Mouse (Mus musculus): ENCODE results near the gene Dab2. TPM values are rescaled to one million over a fixed set of nuclear protein-coding genes. Genes with fewer than 3 reads are reported as not detected.

Dab2 gene
- polyA plus RNA-seq, 1 experiment, result 9.4 TPM

GRCm38 (mm10) chr15:6454461-6454860, 154.9 kb downstream of the Dab2 start:
- Histone ChIP-seq H3K4me1 (replicated peaks; ENCODE audit: control insufficient read depth, insufficient read depth, low read length) (no peaks in the 10 kb centered on the region), H3K27ac (ENCODE audit: control insufficient read depth, insufficient read depth, low read length) (no peak overlapping the region), H3K36me3 (ENCODE audit: control insufficient read depth, insufficient read depth, low read length) (no peaks in the 10 kb centered on the region), H3K4me3 (ENCODE audit: control insufficient read depth, insufficient read depth, low read length) (no peak overlapping the region), H3K27me3 (ENCODE audit: control insufficient read depth, insufficient read depth, low read length) (no peaks in the 10 kb centered on the region)
- TF ChIP-seq CTCF (IDR thresholded peaks at IDR 0.05; ENCODE audit: borderline replicate concordance, control insufficient read depth, extremely low read depth, insufficient read depth, low read length, poor library complexity) (no peak), POLR2A (IDR thresholded peaks at IDR 0.05; ENCODE audit: control insufficient read depth, extremely low read depth, insufficient read depth, low read length, poor library complexity) (no peak)
- WGBS, result 89% methylated on average over 2 of the region's 2 CpGs
- no peak for DNase-seq

GRCm38 (mm10) chr15:6461381-6461780, 161.8 kb downstream of the Dab2 start:
- WGBS, result 95% methylated on average over 8 of the region's 8 CpGs
- TF ChIP-seq CTCF (IDR thresholded peaks at IDR 0.05; ENCODE audit: borderline replicate concordance, control insufficient read depth, extremely low read depth, insufficient read depth, low read length, poor library complexity) (no peak), POLR2A (IDR thresholded peaks at IDR 0.05; ENCODE audit: control insufficient read depth, extremely low read depth, insufficient read depth, low read length, poor library complexity) (no peak)
- Histone ChIP-seq H3K4me1 (replicated peaks; ENCODE audit: control insufficient read depth, insufficient read depth, low read length) (no peaks in the 10 kb centered on the region), H3K27ac (ENCODE audit: control insufficient read depth, insufficient read depth, low read length) (no peak overlapping the region), H3K4me3 (ENCODE audit: control insufficient read depth, insufficient read depth, low read length) (no peak overlapping the region), H3K27me3 (ENCODE audit: control insufficient read depth, insufficient read depth, low read length) (no peaks in the 10 kb centered on the region), H3K36me3 (ENCODE audit: control insufficient read depth, insufficient read depth, low read length) (no peaks in the 10 kb centered on the region)
- no peak for DNase-seq

GRCm38 (mm10) chr15:6463361-6463923, 163.9 kb downstream of the Dab2 start:
- no peaks in the 10 kb centered on the region for H3K4me1 ChIP-seq (replicated peaks; ENCODE audit: control insufficient read depth, insufficient read depth, low read length)
- DNase-seq, result no peak
- no peak overlapping the region for H3K27ac ChIP-seq (ENCODE audit: control insufficient read depth, insufficient read depth, low read length)
- TF ChIP-seq CTCF (IDR thresholded peaks at IDR 0.05; ENCODE audit: borderline replicate concordance, control insufficient read depth, extremely low read depth, insufficient read depth, low read length, poor library complexity) (no peak), POLR2A (IDR thresholded peaks at IDR 0.05; ENCODE audit: control insufficient read depth, extremely low read depth, insufficient read depth, low read length, poor library complexity) (no peak)
- H3K36me3 ChIP-seq (ENCODE audit: control insufficient read depth, insufficient read depth, low read length), result no peaks in the 10 kb centered on the region
- 92% methylated on average over 3 of the region's 3 CpGs for WGBS
- no peak overlapping the region for H3K4me3 ChIP-seq (ENCODE audit: control insufficient read depth, insufficient read depth, low read length)
- H3K27me3 ChIP-seq (ENCODE audit: control insufficient read depth, insufficient read depth, low read length), result no peaks in the 10 kb centered on the region

- Histone ChIP-seq H3K36me3 (ENCODE audit: control insufficient read depth, insufficient read depth, low read length) (no peaks in the 10 kb centered on the region), H3K27me3 (ENCODE audit: control insufficient read depth, insufficient read depth, low read length) (no peaks in the 10 kb centered on the region), H3K4me3 (ENCODE audit: control insufficient read depth, insufficient read depth, low read length) (no peak overlapping the region), H3K27ac (ENCODE audit: control insufficient read depth, insufficient read depth, low read length) (no peak overlapping the region), H3K4me1 (replicated peaks; ENCODE audit: control insufficient read depth, insufficient read depth, low read length) (no peaks in the 10 kb centered on the region)
- TF ChIP-seq CTCF (IDR thresholded peaks at IDR 0.05; ENCODE audit: borderline replicate concordance, control insufficient read depth, extremely low read depth, insufficient read depth, low read length, poor library complexity) (no peak), POLR2A (IDR thresholded peaks at IDR 0.05; ENCODE audit: control insufficient read depth, extremely low read depth, insufficient read depth, low read length, poor library complexity) (no peak)
- WGBS, result 92% methylated on average over 10 of the region's 10 CpGs
- no peak for DNase-seq
Measured at GRCm38 (mm10) chr15:6466995-6467394, 167.4 kb downstream of the Dab2 start.

- Histone ChIP-seq H3K27ac (ENCODE audit: control insufficient read depth, insufficient read depth, low read length) (no peak overlapping the region), H3K36me3 (ENCODE audit: control insufficient read depth, insufficient read depth, low read length) (no peaks in the 10 kb centered on the region), H3K4me1 (replicated peaks; ENCODE audit: control insufficient read depth, insufficient read depth, low read length) (no peaks in the 10 kb centered on the region), H3K27me3 (ENCODE audit: control insufficient read depth, insufficient read depth, low read length) (no peaks in the 10 kb centered on the region), H3K4me3 (ENCODE audit: control insufficient read depth, insufficient read depth, low read length) (no peak overlapping the region)
- TF ChIP-seq POLR2A (IDR thresholded peaks at IDR 0.05; ENCODE audit: control insufficient read depth, extremely low read depth, insufficient read depth, low read length, poor library complexity) (no peak), CTCF (IDR thresholded peaks at IDR 0.05; ENCODE audit: borderline replicate concordance, control insufficient read depth, extremely low read depth, insufficient read depth, low read length, poor library complexity) (no peak)
- WGBS, result 90% methylated on average over 1 of the region's 1 CpGs
- no peak for DNase-seq
Measured at GRCm38 (mm10) chr15:6468845-6469244, 169.3 kb downstream of the Dab2 start.

GRCm38 (mm10) chr15:6469384-6469783, 169.8 kb downstream of the Dab2 start:
- no peak overlapping the region for H3K27ac ChIP-seq (ENCODE audit: control insufficient read depth, insufficient read depth, low read length)
- DNase-seq, result no peak
- H3K4me3 ChIP-seq (ENCODE audit: control insufficient read depth, insufficient read depth, low read length), result no peak overlapping the region
- no peaks in the 10 kb centered on the region for H3K4me1 ChIP-seq (replicated peaks; ENCODE audit: control insufficient read depth, insufficient read depth, low read length)
- no peaks in the 10 kb centered on the region for H3K36me3 ChIP-seq (ENCODE audit: control insufficient read depth, insufficient read depth, low read length)
- no peaks in the 10 kb centered on the region for H3K27me3 ChIP-seq (ENCODE audit: control insufficient read depth, insufficient read depth, low read length)
- no peak for TF ChIP-seq POLR2A (IDR thresholded peaks at IDR 0.05; ENCODE audit: control insufficient read depth, extremely low read depth, insufficient read depth, low read length, poor library complexity)
- no peak for TF ChIP-seq CTCF (IDR thresholded peaks at IDR 0.05; ENCODE audit: borderline replicate concordance, control insufficient read depth, extremely low read depth, insufficient read depth, low read length, poor library complexity)
- 95% methylated on average over 3 of the region's 3 CpGs for WGBS

- H3K27ac ChIP-seq (ENCODE audit: control insufficient read depth, insufficient read depth, low read length), result no peak overlapping the region
- H3K4me3 ChIP-seq (ENCODE audit: control insufficient read depth, insufficient read depth, low read length), result no peak overlapping the region
- TF ChIP-seq POLR2A (IDR thresholded peaks at IDR 0.05; ENCODE audit: control insufficient read depth, extremely low read depth, insufficient read depth, low read length, poor library complexity) (no peak), CTCF (IDR thresholded peaks at IDR 0.05; ENCODE audit: borderline replicate concordance, control insufficient read depth, extremely low read depth, insufficient read depth, low read length, poor library complexity) (no peak)
- H3K36me3 ChIP-seq (ENCODE audit: control insufficient read depth, insufficient read depth, low read length), result no peaks in the 10 kb centered on the region
- DNase-seq, result no peak
- 95% methylated on average over 3 of the region's 3 CpGs for WGBS
- H3K27me3 ChIP-seq (ENCODE audit: control insufficient read depth, insufficient read depth, low read length), result no peaks in the 10 kb centered on the region
- H3K4me1 ChIP-seq (replicated peaks; ENCODE audit: control insufficient read depth, insufficient read depth, low read length), result no peaks in the 10 kb centered on the region
Measured at GRCm38 (mm10) chr15:6483561-6483960, 184.0 kb downstream of the Dab2 start.

Other genes starting within 250 kb of the Dab2 start
- 0.13 TPM in 1 of 2 replicates, not detected in the other for gene C9, start 145.5 kb downstream of the Dab2 start, polyA plus RNA-seq (2012; rRNA removed)
- gene Fyb, start 223.1 kb downstream of the Dab2 start, polyA plus RNA-seq (2012; rRNA removed), result 141 and 162 TPM in 2 replicates